Mouse (Mus musculus) hindbrain, embryonic 13.5 days (tissue): ENCODE results near the gene Ppm1g. TPM values are rescaled to one million over a fixed set of nuclear protein-coding genes. Genes with fewer than 3 reads are reported as not detected.

ENCODE experiments used
- ATAC-seq: fragments of 200-750 bp; cut with Nextera tagmentation; 2 replicates; pipeline ENCODE4 v1.8.0; 2017; ENCODE audit warnings: moderate TSS enrichment; ENCODE audit not compliant: low FRiP score
- H3K27ac ChIP-seq: fragments of 300-500 bp; sonication (generic); 2 replicates; pipeline ENCODE4 v1.5.1; 2015; ENCODE audit warnings: inconsistent platforms, mild to moderate bottlenecking, moderate library complexity
- H3K27me3 ChIP-seq: fragments of 300-500 bp; sonication (generic); 2 replicates; pipeline ENCODE4 v1.6.1; 2015; ENCODE audit warnings: mild to moderate bottlenecking, inconsistent platforms
- H3K36me3 ChIP-seq: fragments of 300-500 bp; sonication (generic); 2 replicates; pipeline ENCODE4 v1.6.1; 2015; ENCODE audit warnings: mild to moderate bottlenecking, inconsistent platforms
- H3K4me1 ChIP-seq: fragments of 300-500 bp; sonication (generic); replicated peaks from 2 replicates; pipeline ENCODE4 v1.6.1; 2015; ENCODE audit warnings: inconsistent platforms
- H3K4me2 ChIP-seq: fragments of 300-500 bp; sonication (generic); 2 replicates; pipeline ENCODE4 v1.6.1; 2015; ENCODE audit warnings: inconsistent platforms, mild to moderate bottlenecking, moderate library complexity
- H3K4me3 ChIP-seq: fragments of 300-500 bp; sonication (generic); 2 replicates; pipeline ENCODE4 v1.5.1; 2015; ENCODE audit warnings: mild to moderate bottlenecking, inconsistent platforms
- H3K9ac ChIP-seq: fragments of 300-500 bp; sonication (generic); 2 replicates; pipeline ENCODE4 v1.6.1; 2015; ENCODE audit warnings: mild to moderate bottlenecking, inconsistent platforms
- H3K9me3 ChIP-seq: fragments of 300-500 bp; sonication (generic); 2 replicates; pipeline ENCODE4 v1.6.1; 2016; ENCODE audit warnings: inconsistent platforms
- WGBS: fragments of 180-500 bp; shearing (Covaris S2); methylation state at CpG from one replicate; pipeline ENCODE4 v1.1.7; 2015; 5-methylcytosine and 5-hydroxymethylcytosine counted together
- polyA plus RNA-seq: library from polyadenylated mRNA; unstranded; fragments of >200 nt; fragmentation: Nextera tagmentation; extraction: Ambion mirVana; gene quantifications from 2 replicates; pipeline ENCODE4 v1.2.1, GENCODE M21; 2015

Gene Ppm1g
- polyA plus RNA-seq, 1 experiment from 2014 or later: 168 TPM

GRCm38 (mm10) chr5:31179301-31179765 is 41.2 kb downstream of the Ppm1g start:
- Histone ChIP-seq H3K27me3 (no peaks in the 10 kb centered on the region), H3K9me3 (no peaks in the 10 kb centered on the region), H3K36me3 (peaks cover 9% of the 10 kb centered on the region), H3K4me2 (peak overlapping the region; percentile 93), H3K27ac (peak overlapping the region; percentile 94), H3K4me3 (peak overlapping the region; percentile 70), H3K9ac (peak overlapping the region; percentile 88), H3K4me1 (peaks cover 28% of the 10 kb centered on the region)
- 2% methylated on average over 25 of the region's 25 CpGs for WGBS
- peak; percentile 85 for ATAC-seq

- Histone ChIP-seq H3K36me3 (peaks cover 96% of the 10 kb centered on the region), H3K4me1 (no peaks in the 10 kb centered on the region), H3K9me3 (no peaks in the 10 kb centered on the region), H3K9ac (no peak overlapping the region), H3K27me3 (no peaks in the 10 kb centered on the region), H3K4me3 (no peak overlapping the region), H3K4me2 (no peak overlapping the region), H3K27ac (no peak overlapping the region)
- ATAC-seq: no peak
- 89% methylated on average over 4 of the region's 4 CpGs for WGBS
These were observed 51.9 kb downstream of the Ppm1g start for GRCm38 (mm10) chr5:31168630-31169029.

DNA sequence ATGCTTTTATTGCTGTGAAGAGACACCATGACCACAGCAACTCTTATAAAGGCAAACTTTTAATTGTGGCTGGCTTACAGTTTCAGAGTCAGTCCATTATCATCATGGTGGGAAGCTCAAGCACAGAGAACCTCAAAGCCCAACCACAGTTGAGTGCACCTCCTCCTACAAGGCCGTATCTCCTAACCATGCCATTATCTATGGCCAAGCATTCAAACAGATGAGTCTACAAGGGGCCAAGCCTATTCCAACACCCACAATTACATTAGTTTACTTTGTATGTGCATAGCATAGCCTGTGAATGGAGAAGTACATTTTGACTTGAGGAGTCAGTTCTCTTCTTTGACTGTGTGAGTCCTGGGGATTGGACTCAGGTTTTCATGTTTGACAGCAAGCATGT is 55.6 kb downstream of the Ppm1g start:
- ATAC-seq: no peak
- Histone ChIP-seq H3K9ac (no peak overlapping the region), H3K27me3 (no peaks in the 10 kb centered on the region), H3K4me3 (no peak overlapping the region), H3K4me2 (no peak overlapping the region), H3K9me3 (no peaks in the 10 kb centered on the region), H3K4me1 (no peaks in the 10 kb centered on the region), H3K36me3 (peaks cover 94% of the 10 kb centered on the region), H3K27ac (no peak overlapping the region)
- 80% methylated on average over 1 of the region's 1 CpGs for WGBS

- ATAC-seq: no peak
- no peak overlapping the region for H3K27ac ChIP-seq
- H3K27me3 ChIP-seq: no peaks in the 10 kb centered on the region
- H3K4me2 ChIP-seq: no peak overlapping the region
- peaks cover 94% of the 10 kb centered on the region for H3K36me3 ChIP-seq
- no peak overlapping the region for H3K4me3 ChIP-seq
- H3K9me3 ChIP-seq: no peaks in the 10 kb centered on the region
- no peak overlapping the region for H3K9ac ChIP-seq
- no peaks in the 10 kb centered on the region for H3K4me1 ChIP-seq
These were observed 58.0 kb downstream of the Ppm1g start for GRCm38 (mm10) chr5:31162462-31162861.

- peak; percentile 96 for ATAC-seq
- Histone ChIP-seq H3K9ac (peak within 1 kb of the TSS; percentile 85), H3K4me1 (peaks cover 16% of the 10 kb centered on the region), H3K9me3 (no peaks in the 10 kb centered on the region), H3K4me3 (peak within 1 kb of the TSS; percentile 65), H3K27ac (peak within 1 kb of the TSS; percentile 83), H3K27me3 (no peaks in the 10 kb centered on the region), H3K36me3 (peaks cover 36% of the 10 kb centered on the region), H3K4me2 (peak within 1 kb of the TSS; percentile 84)
- WGBS: under 1% methylated on average over 19 of the region's 19 CpGs
These were observed 66.3 kb downstream of the Ppm1g start, which contains the start of gene Mpv17 for GRCm38 (mm10) chr5:31154152-31154553. Mpv17 (minus strand) TSS chr5:31154251.

DNA sequence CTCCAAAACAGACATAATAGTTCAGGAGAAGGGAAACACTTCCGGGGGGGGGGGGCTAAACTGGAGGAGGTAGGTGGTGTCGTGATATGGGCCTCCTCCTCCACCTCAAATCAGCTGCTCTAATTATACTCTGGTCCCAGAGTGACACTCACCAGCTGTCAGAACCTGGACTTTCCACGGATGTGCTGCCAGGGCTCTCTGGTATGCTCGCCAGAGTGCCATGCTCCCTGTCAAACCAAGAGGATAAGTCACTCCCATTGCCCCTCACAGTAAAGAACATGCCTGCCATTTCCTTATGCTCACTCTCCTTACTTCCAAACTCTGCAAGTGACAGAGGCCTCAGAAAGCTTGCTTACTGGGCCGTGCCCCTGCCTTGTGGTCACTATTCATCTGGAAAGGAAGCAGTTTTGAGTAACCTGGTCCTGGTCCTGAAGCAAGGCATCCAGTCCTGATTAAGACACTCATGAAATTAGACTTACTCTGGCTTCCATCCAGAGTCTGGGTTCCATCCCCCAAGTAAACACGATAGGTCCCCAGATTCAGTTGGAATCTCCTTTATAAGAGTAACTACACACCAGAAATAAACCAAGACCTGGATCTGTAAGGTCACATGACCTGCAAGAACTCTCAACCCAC is 66.9 kb downstream of the Ppm1g start:
- Histone ChIP-seq H3K4me2 (peak overlapping the region; percentile 84), H3K9ac (peak overlapping the region; percentile 85), H3K9me3 (no peaks in the 10 kb centered on the region), H3K27me3 (no peaks in the 10 kb centered on the region), H3K4me1 (peaks cover 16% of the 10 kb centered on the region), H3K27ac (peak overlapping the region; percentile 83), H3K36me3 (peaks cover 31% of the 10 kb centered on the region), H3K4me3 (peak overlapping the region; percentile 65)
- 41% methylated on average over 6 of the region's 6 CpGs for WGBS
- peak; percentile 26; the same call in 1 of the 2 replicates for ATAC-seq

Other genes starting within 250 kb of the Ppm1g start
- gene Atraid, start 172.4 kb downstream of the Ppm1g start, polyA plus RNA-seq: 165 and 184 TPM in 2 replicates
- 18.1 and 20.3 TPM in 2 replicates for gene Slc5a6, start 171.8 kb downstream of the Ppm1g start, polyA plus RNA-seq
- gene Cad, start 165.9 kb downstream of the Ppm1g start, polyA plus RNA-seq: 13.7 and 14.7 TPM in 2 replicates
- gene Dnajc5g, start 114.4 kb downstream of the Ppm1g start, polyA plus RNA-seq: not detected in 2 replicates
- gene Slc30a3, start 112.5 kb downstream of the Ppm1g start, polyA plus RNA-seq: 30.5 and 35.0 TPM in 2 replicates
- 0.16 TPM in 1 of 2 replicates, not detected in the other for gene Trim54, start 104.0 kb downstream of the Ppm1g start, polyA plus RNA-seq
- not detected in 2 replicates for gene Ucn, start 81.9 kb downstream of the Ppm1g start, polyA plus RNA-seq
- 54.2 and 58.2 TPM in 2 replicates for gene Mpv17, start 66.4 kb downstream of the Ppm1g start, polyA plus RNA-seq
- 0.78 and 1.8 TPM in 2 replicates for gene Gm29609, start 40.8 kb downstream of the Ppm1g start, polyA plus RNA-seq
- gene Gtf3c2, start 40.5 kb downstream of the Ppm1g start, polyA plus RNA-seq: 67.5 and 72.2 TPM in 2 replicates
- gene Snx17, start 27.5 kb downstream of the Ppm1g start, polyA plus RNA-seq: 126 TPM in 2 replicates
- gene Eif2b4, start 27.3 kb downstream of the Ppm1g start, polyA plus RNA-seq: 77.0 and 77.9 TPM in 2 replicates
- gene Zfp513, start 18.4 kb downstream of the Ppm1g start, polyA plus RNA-seq: 13.8 and 15.7 TPM in 2 replicates
- gene Nrbp1, start 20.2 kb upstream of the Ppm1g start, polyA plus RNA-seq: 150 and 161 TPM in 2 replicates
- 0.65 TPM in 1 of 2 replicates, not detected in the other for gene Gm9970, start 20.5 kb upstream of the Ppm1g start, polyA plus RNA-seq
- 2.7 and 3.2 TPM in 2 replicates for gene Krtcap3, start 31.0 kb upstream of the Ppm1g start, polyA plus RNA-seq
- gene Ift172, start 70.4 kb upstream of the Ppm1g start, polyA plus RNA-seq: 33.3 and 34.6 TPM in 2 replicates
- gene Fndc4, start 75.4 kb upstream of the Ppm1g start, polyA plus RNA-seq: 67.4 and 79.7 TPM in 2 replicates
- 0.17 and 0.48 TPM in 2 replicates for gene Gckr, start 76.8 kb upstream of the Ppm1g start, polyA plus RNA-seq
- gene Zfp512, start 231.7 kb upstream of the Ppm1g start, polyA plus RNA-seq: 111 and 126 TPM in 2 replicates